ENCODE assay signal across 22 mouse cellular contexts in genomic region chr1:157643524-157643923, GRCm38 (mm10).
A peak's percentile ranks its signal among the peaks of the same experiment; 100 is the strongest.
DNase-seq lines count a peak whose midpoint lies in the region; ATAC-seq and TF ChIP-seq lines count a peak whose summit lies in the region.
"Had no signal": no experiment of that assay in that cellular context is flagged by ENCODE, and none has a peak within 500 bp of the region (broad histone marks: within the 10 kb centered on the region; RNA-seq: fewer than 3 reads in every experiment).

No protein-coding gene starts in this region.

- peak; percentile 14 for DNase-seq in midbrain, embryonic 11.5 days (ENCODE audit: low spot score, missing footprints)
- DNase-seq in midbrain, embryonic 10.5 days (ENCODE audit: low spot score) = no peak
- no peak for DNase-seq in CH12.LX (ENCODE audit: extremely low read depth)
- no peak for DNase-seq in ES-E14 (ENCODE audit: low read depth, low spot score)
- DNase-seq in retina, postnatal 1 day = no peak
- DNase-seq in stomach, postnatal 0 days (ENCODE audit: low spot score) = no peak
- DNase-seq: adrenal gland, adult 2 months; adrenal gland, adult 8-10 months; adrenal gland, postnatal 10 days; adrenal gland, postnatal 14 days; adrenal gland, postnatal 25 days; adrenal gland, postnatal 36 days; B cell, adult 2 months; cerebellum, adult 11 months; cerebellum, adult 11-12 months; cerebellum, adult 18-20 months; cerebellum, adult 2 months; cerebellum, adult 8-10 months had no signal

- dilution Hi-C loops in CH12.LX (cut with MboI; ENCODE audit: extremely low pct_ligation_motif_present, extremely low pct_unique_long_range_greater_than_20kb, low sequenced_read_pairs) = no loop called here

- no peaks in the 10 kb centered on the region for H3K4me1 ChIP-seq in midbrain, embryonic 11.5 days (ENCODE audit: control insufficient read depth, insufficient read depth, low read length)
- H3K4me1 ChIP-seq in midbrain, embryonic 10.5 days = no peaks in the 10 kb centered on the region
- H3K4me1 ChIP-seq in CH12.LX (ENCODE audit: control insufficient read depth in 1 of 2, insufficient read depth in 2 of 2) = peaks cover 3 to 4% of the 10 kb centered on the region in 2 experiments; a peak in 2 of 4 replicates
- no peaks in the 10 kb centered on the region for H3K4me1 ChIP-seq in ES-E14 (ENCODE audit: control insufficient read depth in 2 of 2, insufficient read depth in 2 of 2, low read length in 2 of 2, poor library complexity in 1 of 2)
- no peaks in the 10 kb centered on the region for H3K4me1 ChIP-seq in stomach, postnatal 0 days (replicated peaks; ENCODE audit: control insufficient read depth, insufficient read depth)

- no peak for TF ChIP-seq POLR2A in CH12.LX (IDR thresholded peaks at IDR 0.05; ENCODE audit: low read depth, low read length)

- no peak overlapping the region for H3K4me2 ChIP-seq in midbrain, embryonic 11.5 days
- no peak overlapping the region for H3K4me2 ChIP-seq in CH12.LX (ENCODE audit: insufficient read depth, low read depth, poor library complexity, severe bottlenecking)
- H3K4me2 ChIP-seq in stomach, postnatal 0 days (replicated peaks; ENCODE audit: low read depth) = no peak overlapping the region

- 86% methylated on average over 6 of the region's 6 CpGs for WGBS in midbrain, embryonic 11.5 days
- 92% methylated on average over 6 of the region's 6 CpGs for WGBS in midbrain, embryonic 10.5 days
- 88% methylated on average over 6 of the region's 6 CpGs for WGBS in stomach, postnatal 0 days

- H3K36me3 ChIP-seq in midbrain, embryonic 11.5 days (ENCODE audit: control insufficient read depth, insufficient read depth, low read length) = no peaks in the 10 kb centered on the region
- no peaks in the 10 kb centered on the region for H3K36me3 ChIP-seq in midbrain, embryonic 10.5 days
- H3K36me3 ChIP-seq in CH12.LX (replicated peaks in 1 of 2; ENCODE audit: control insufficient read depth in 1 of 2, insufficient read depth in 1 of 2, low read length in 1 of 2) (no peaks in the 10 kb centered on the region), ES-E14 (ENCODE audit: control insufficient read depth, insufficient read depth, low read length, poor library complexity, severe bottlenecking) (no peaks in the 10 kb centered on the region)
- no peaks in the 10 kb centered on the region for H3K36me3 ChIP-seq in stomach, postnatal 0 days (ENCODE audit: control insufficient read depth, insufficient read depth, low read length)
- H3K36me3 ChIP-seq: G1E had no signal

- TF ChIP-seq CTCF in CH12.LX (conservative IDR thresholded peaks at IDR 0.05 in 1 of 2, IDR thresholded peaks at IDR 0.05 in 1 of 2; ENCODE audit: low read depth in 2 of 2, low read length in 2 of 2) = no peak
- no peak for TF ChIP-seq CTCF in stomach, postnatal 0 days (IDR thresholded peaks at IDR 0.05; ENCODE audit: low read depth)

- in situ Hi-C loops in CH12.LX (cut with MboI; ENCODE audit: low pct_ligation_motif_present, low pct_unique_long_range_greater_than_20kb, low sequenced_read_pairs) (no loop called here), ES-E14 (cut with MboI; ENCODE audit: low sequenced_read_pairs in 2 of 2, unreplicated experiment in 2 of 2) (no loop called here)

- no peak for TF ChIP-seq EP300 in CH12.LX (IDR thresholded peaks at IDR 0.05; ENCODE audit: low read length)
- no peak for TF ChIP-seq EP300 in stomach, postnatal 0 days (optimal IDR thresholded peaks at IDR 0.05)

- H3K27ac ChIP-seq in midbrain, embryonic 11.5 days (ENCODE audit: low read depth, low read length) = no peak overlapping the region
- no peak overlapping the region for H3K27ac ChIP-seq in midbrain, embryonic 10.5 days (replicated peaks)
- H3K27ac ChIP-seq in CH12.LX (ENCODE audit: insufficient read depth, low read depth) = no peak overlapping the region
- H3K27ac ChIP-seq in ES-E14 (ENCODE audit: insufficient read depth, low read depth, low read length, poor library complexity, severe bottlenecking) = no peak overlapping the region
- no peak overlapping the region for H3K27ac ChIP-seq in stomach, postnatal 0 days (replicated peaks)

- H3K27me3 ChIP-seq in midbrain, embryonic 11.5 days (ENCODE audit: control insufficient read depth, insufficient read depth, low read length) = no peaks in the 10 kb centered on the region
- no peaks in the 10 kb centered on the region for H3K27me3 ChIP-seq in midbrain, embryonic 10.5 days (ENCODE audit: low read depth, poor library complexity, severe bottlenecking)
- H3K27me3 ChIP-seq in CH12.LX (replicated peaks) = no peaks in the 10 kb centered on the region
- no peaks in the 10 kb centered on the region for H3K27me3 ChIP-seq in stomach, postnatal 0 days (ENCODE audit: control insufficient read depth, insufficient read depth, low read length)
- H3K27me3 ChIP-seq: Patski had no signal

- TF ChIP-seq RAD21 in CH12.LX (IDR thresholded peaks at IDR 0.05; ENCODE audit: low read depth, low read length) = no peak

- H3K4me3 ChIP-seq in midbrain, embryonic 11.5 days (ENCODE audit: low read depth, low read length) = no peak overlapping the region
- H3K4me3 ChIP-seq in midbrain, embryonic 10.5 days = no peak overlapping the region
- H3K4me3 ChIP-seq in CH12.LX (replicated peaks in 1 of 3; ENCODE audit: low read depth in 2 of 3, low read length in 2 of 3, poor library complexity in 1 of 3) = no peak overlapping the region
- H3K4me3 ChIP-seq in ES-E14 (ENCODE audit: insufficient read depth in 1 of 2, low read depth in 1 of 2, low read length in 2 of 2, poor library complexity in 1 of 2, severe bottlenecking in 1 of 2) = no peak overlapping the region
- H3K4me3 ChIP-seq in stomach, postnatal 0 days (ENCODE audit: low read depth, low read length) = no peak overlapping the region

- no peak overlapping the region for H3K9ac ChIP-seq in midbrain, embryonic 11.5 days (ENCODE audit: low read length)
- H3K9ac ChIP-seq in CH12.LX (ENCODE audit: insufficient read depth, low read depth) = no peak overlapping the region
- no peak overlapping the region for H3K9ac ChIP-seq in ES-E14 (ENCODE audit: insufficient read depth, low read depth, low read length, poor library complexity, severe bottlenecking)
- H3K9ac ChIP-seq in stomach, postnatal 0 days (ENCODE audit: low read length) = no peak overlapping the region

- H3K79me2 ChIP-seq in CH12.LX (replicated peaks; ENCODE audit: control insufficient read depth, extremely low read depth, insufficient read depth, poor library complexity, severe bottlenecking) = no peaks in the 10 kb centered on the region

- no peaks in the 10 kb centered on the region for H3K9me3 ChIP-seq in midbrain, embryonic 11.5 days (ENCODE audit: control insufficient read depth, low read length)
- H3K9me3 ChIP-seq in midbrain, embryonic 10.5 days (replicated peaks) = no peaks in the 10 kb centered on the region
- H3K9me3 ChIP-seq in CH12.LX (replicated peaks; ENCODE audit: low read length) = no peaks in the 10 kb centered on the region
- no peaks in the 10 kb centered on the region for H3K9me3 ChIP-seq in ES-E14 (ENCODE audit: control insufficient read depth, insufficient read depth, low read depth, low read length)
- H3K9me3 ChIP-seq in stomach, postnatal 0 days (ENCODE audit: control insufficient read depth, low read length) = no peaks in the 10 kb centered on the region

- no peak for ATAC-seq in midbrain, embryonic 11.5 days (ENCODE audit: low FRiP score)
- ATAC-seq in stomach, postnatal 0 days (ENCODE audit: low FRiP score, low TSS enrichment) = no peak
- ATAC-seq: activated CD4-positive, CD25-positive, alpha-beta regulatory T cell, adult 4 months; CD4-positive, CD25-positive, alpha-beta regulatory T cell, adult 4 months; Patski had no signal

TF ChIP-seq in CH12.LX, 34 proteins besides CTCF, POLR2A, EP300 and RAD21:
- peak; percentile 84 for TF ChIP-seq MAFK (IDR thresholded peaks at IDR 0.05; ENCODE audit: insufficient replicate concordance, low read length)
- TF ChIP-seq MAX (IDR thresholded peaks at IDR 0.05; ENCODE audit: low read length) = no peak

TF ChIP-seq in ES-E14, 5 proteins besides CTCF, POLR2A, EP300 and RAD21:
- no peak for TF ChIP-seq CHD2 (IDR thresholded peaks at IDR 0.05; ENCODE audit: low read depth, low read length)
- peak; percentile 61; the same call in 1 of the 2 replicates for TF ChIP-seq MAFK (IDR thresholded peaks at IDR 0.05; ENCODE audit: insufficient read depth, low read depth, low read length)
TF ChIP-seq in ES-E14: peak in this region for 1.
